Mouse (Mus musculus): ENCODE results near the gene Pkd2l1. TPM values are rescaled to one million over a fixed set of nuclear protein-coding genes. Genes with fewer than 3 reads are reported as not detected.

The Pkd2l1 gene
- polyA plus RNA-seq, 1 experiment: 0.11 TPM

- WGBS: 43% methylated on average over 9 of the region's 9 CpGs
- DNase-seq (ENCODE audit: low read depth, low spot score): peak; percentile 69
These were observed 81.9 kb downstream of the Pkd2l1 start for GRCm38 (mm10) chr19:44110356-44110755.

- DNase-seq (ENCODE audit: low read depth, low spot score): no peak
These were observed 83.2 kb downstream of the Pkd2l1 start for GRCm38 (mm10) chr19:44108996-44109395.

DNA sequence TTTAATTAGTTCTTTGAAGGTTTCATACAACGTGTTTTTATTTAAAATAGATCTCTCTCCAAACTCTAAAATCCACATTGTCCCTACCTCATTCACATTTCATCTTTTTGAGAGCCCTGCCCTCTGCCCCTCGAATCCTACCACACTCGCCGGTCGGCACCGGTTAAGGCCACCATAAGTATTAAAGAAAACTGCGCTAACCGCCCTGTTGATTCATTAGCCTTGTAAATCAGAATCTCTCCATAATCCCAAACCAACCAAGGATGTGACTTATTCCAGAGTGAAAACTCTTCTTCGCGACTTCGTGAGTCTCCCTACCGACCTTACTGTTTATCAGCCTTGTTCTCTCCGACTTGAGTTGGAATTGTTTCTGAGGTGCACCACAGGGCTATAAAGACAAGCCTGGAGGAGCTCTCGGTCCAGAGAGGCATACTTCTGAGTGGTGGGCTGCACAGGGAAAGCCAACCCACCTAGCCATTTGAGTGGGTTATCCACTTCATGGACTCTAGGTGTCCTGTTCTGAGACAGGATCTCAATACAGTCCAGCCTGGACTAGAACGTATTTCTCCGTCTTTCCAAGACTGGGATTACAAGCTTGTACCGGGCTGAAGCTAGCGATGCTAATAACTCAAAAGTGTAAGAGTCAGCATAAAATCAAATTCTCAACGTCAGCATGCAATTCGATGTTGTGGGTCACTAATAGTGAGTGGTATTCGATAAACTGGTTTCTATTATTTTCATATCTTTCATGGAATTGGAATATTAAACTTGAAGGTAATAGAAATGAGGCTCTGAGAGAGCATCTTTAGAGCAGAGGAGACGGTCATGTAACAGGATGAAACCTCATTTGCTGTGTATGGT, 84.4 kb downstream of the Pkd2l1 start:
- no peak for DNase-seq (ENCODE audit: low read depth, low spot score)
- WGBS: 28% methylated on average over 22 of the region's 22 CpGs

GRCm38 (mm10) chr19:44106831-44107660, 85.2 kb downstream of the Pkd2l1 start, which contains the start of gene Chuk:
Gene Chuk (minus strand): TSS chr19:44107480.
- WGBS: 1% methylated on average over 67 of the region's 67 CpGs
- peak; percentile 92 for DNase-seq (ENCODE audit: low read depth, low spot score)

DNA sequence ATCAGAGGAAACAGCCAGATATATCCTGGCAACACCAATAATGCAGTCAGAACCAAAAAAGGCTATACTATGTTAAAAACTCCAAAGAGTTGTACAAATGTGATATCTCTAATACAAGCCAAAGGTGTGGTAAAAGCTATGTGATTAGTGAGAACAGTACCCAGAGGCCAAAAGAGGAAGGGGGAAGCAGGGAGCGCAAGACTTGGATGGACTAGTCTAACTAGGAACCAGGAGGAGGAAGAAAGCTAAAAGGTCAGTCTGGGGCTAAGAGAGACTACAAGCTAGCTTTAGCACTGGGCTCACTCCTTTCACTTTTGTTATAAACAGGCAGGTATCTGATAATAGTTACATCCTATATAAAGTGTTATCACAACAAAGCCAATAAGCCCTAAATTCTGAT, 87.8 kb downstream of the Pkd2l1 start:
- no peak for DNase-seq (ENCODE audit: low read depth, low spot score)
- 84% methylated on average over 1 of the region's 1 CpGs for WGBS

DNA sequence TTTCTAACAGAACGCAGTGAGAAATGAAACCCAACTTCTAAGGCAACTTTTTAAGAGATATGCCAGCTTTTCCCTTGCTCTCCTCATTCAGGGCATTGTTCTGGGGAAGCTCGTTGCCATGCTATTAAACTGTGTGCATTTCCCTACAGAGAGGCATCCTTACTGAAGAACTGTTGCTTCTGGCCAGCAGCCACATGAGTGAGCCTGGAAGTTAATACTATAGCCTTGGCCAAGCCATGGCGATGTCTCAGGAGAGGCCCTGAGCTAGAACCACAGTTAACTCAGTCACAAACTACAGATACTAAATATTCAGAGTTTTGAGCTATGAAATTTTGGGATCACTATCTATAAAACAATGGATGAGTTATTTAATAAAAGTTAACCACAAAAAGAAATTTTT, 89.2 kb downstream of the Pkd2l1 start:
- WGBS: 81% methylated on average over 3 of the region's 3 CpGs
- DNase-seq (ENCODE audit: low read depth, low spot score): no peak

- DNase-seq (ENCODE audit: low read depth, low spot score): no peak
These were observed 91.4 kb downstream of the Pkd2l1 start for GRCm38 (mm10) chr19:44100840-44101239.

Other genes starting within 250 kb of the Pkd2l1 start
- gene Cpn1, start 205.9 kb downstream of the Pkd2l1 start, polyA plus RNA-seq (2012; rRNA removed): 1.4 and 2.4 TPM in 2 replicates
- 0.48 and 1.1 TPM in 2 replicates for gene Cyp2c23, start 163.2 kb downstream of the Pkd2l1 start, polyA plus RNA-seq (2012; rRNA removed)
- gene Erlin1, start 122.7 kb downstream of the Pkd2l1 start, polyA plus RNA-seq (2012; rRNA removed): 15.8 and 23.7 TPM in 2 replicates
- 14.1 and 27.9 TPM in 2 replicates for gene Chuk, start 85.0 kb downstream of the Pkd2l1 start, polyA plus RNA-seq (2012; rRNA removed)
- gene Cwf19l1, start 56.6 kb downstream of the Pkd2l1 start, polyA plus RNA-seq (2012; rRNA removed): 5.8 and 6.4 TPM in 2 replicates
- 31.0 and 32.4 TPM in 2 replicates for gene Bloc1s2, start 46.0 kb downstream of the Pkd2l1 start, polyA plus RNA-seq (2012; rRNA removed)
- not detected in 2 replicates for gene Scd3, start 10.8 kb upstream of the Pkd2l1 start, polyA plus RNA-seq (2012; rRNA removed)
- 71.3 and 91.7 TPM in 2 replicates for gene Scd2, start 101.2 kb upstream of the Pkd2l1 start, polyA plus RNA-seq (2012; rRNA removed)
- 0.25 and 0.34 TPM in 2 replicates for gene Scd4, start 140.7 kb upstream of the Pkd2l1 start, polyA plus RNA-seq (2012; rRNA removed)
- gene Scd1, start 215.4 kb upstream of the Pkd2l1 start, polyA plus RNA-seq (2012; rRNA removed): 98.0 and 287 TPM in 2 replicates